Comparison of ENCODE assay signal across 21 mouse cellular contexts in genomic region chr2:130911691-130912090, GRCm38 (mm10).
"Had no signal": no experiment of that assay in that cellular context is flagged by ENCODE, and none has a peak within 500 bp of the region (broad histone marks: within the 10 kb centered on the region; RNA-seq: fewer than 3 reads in every experiment).

No protein-coding gene starts in this region.

- ATAC-seq: forebrain, embryonic 15.5 days; forebrain, postnatal 0 days; hindbrain, postnatal 0 days; intestine, embryonic 16.5 days had no signal

- H3K27ac ChIP-seq: forebrain, embryonic 15.5 days; heart, embryonic 10.5 days; hindbrain, embryonic 13.5 days; hindbrain, embryonic 15.5 days; hindbrain, postnatal 0 days; limb, embryonic 13.5 days; limb, embryonic 15.5 days; liver, embryonic 13.5 days; liver, embryonic 15.5 days had no signal

- DNase-seq: forebrain, postnatal 0 days; gastrocnemius, postnatal 14 days; gastrocnemius, postnatal 36 days; heart, adult 11 months; heart, postnatal 10 days; kidney, adult 11 months; kidney, postnatal 14 days; layer of hippocampus, adult 9-11 months; layer of hippocampus, postnatal 36 days; left cerebral cortex, postnatal 4 days; liver, embryonic 13.5 days had no signal

- H3K9me3 ChIP-seq: forebrain, embryonic 15.5 days; heart, embryonic 10.5 days; heart, embryonic 12.5 days; hindbrain, embryonic 13.5 days; hindbrain, embryonic 15.5 days; limb, embryonic 13.5 days; limb, embryonic 15.5 days; liver, embryonic 13.5 days; liver, embryonic 15.5 days had no signal

- H3K9ac ChIP-seq: forebrain, embryonic 15.5 days; forebrain, postnatal 0 days; heart, embryonic 12.5 days; hindbrain, embryonic 13.5 days; hindbrain, embryonic 15.5 days; limb, embryonic 13.5 days; limb, embryonic 15.5 days; liver, embryonic 13.5 days; liver, embryonic 15.5 days had no signal

- H3K36me3 ChIP-seq: forebrain, embryonic 15.5 days; heart, embryonic 10.5 days; hindbrain, embryonic 13.5 days; hindbrain, embryonic 15.5 days; limb, embryonic 13.5 days; limb, embryonic 15.5 days; liver, embryonic 13.5 days; liver, embryonic 15.5 days had no signal

- H3K4me3 ChIP-seq: forebrain, embryonic 15.5 days; heart, embryonic 10.5 days; heart, embryonic 12.5 days; hindbrain, embryonic 13.5 days; hindbrain, embryonic 15.5 days; limb, embryonic 13.5 days; limb, embryonic 15.5 days; liver, embryonic 13.5 days; liver, embryonic 15.5 days had no signal

- H3K27me3 ChIP-seq: forebrain, embryonic 15.5 days; heart, embryonic 12.5 days; hindbrain, embryonic 13.5 days; hindbrain, embryonic 15.5 days; limb, embryonic 13.5 days; limb, embryonic 15.5 days; liver, embryonic 13.5 days; liver, embryonic 15.5 days had no signal

- H3K4me2 ChIP-seq: forebrain, embryonic 15.5 days; heart, embryonic 12.5 days; hindbrain, embryonic 13.5 days; hindbrain, embryonic 15.5 days; limb, embryonic 13.5 days; limb, embryonic 15.5 days; liver, embryonic 13.5 days; liver, embryonic 15.5 days had no signal
